Mouse (Mus musculus) midbrain, embryonic 16.5 days (tissue): Measurements from ENCODE around the gene Myo15. TPM values are rescaled to one million over a fixed set of nuclear protein-coding genes. Genes with fewer than 3 reads are reported as not detected.

Experiments
- ATAC-seq: fragments of 200-750 bp; cut with Nextera tagmentation; 2 replicates; pipeline ENCODE4 v1.8.0; 2017; ENCODE audit warnings: moderate TSS enrichment
- H3K27ac ChIP-seq: fragments of 300-500 bp; sonication (generic); 2 replicates; pipeline ENCODE4 v1.5.1; 2014; ENCODE audit warnings: mild to moderate bottlenecking, low read length, mixed read lengths
- H3K27me3 ChIP-seq: fragments of 300-500 bp; sonication (generic); 2 replicates; pipeline ENCODE4 v1.6.1; 2014; ENCODE audit warnings: low read depth, low read length, mixed read lengths; ENCODE audit not compliant: control insufficient read depth, insufficient read depth
- H3K36me3 ChIP-seq: fragments of 300-500 bp; sonication (generic); 2 replicates; pipeline ENCODE4 v1.6.1; 2014; ENCODE audit warnings: mild to moderate bottlenecking, low read length, moderate library complexity, mixed read lengths; ENCODE audit not compliant: control insufficient read depth, insufficient read depth
- H3K4me1 ChIP-seq: fragments of 300-500 bp; sonication (generic); 2 replicates; pipeline ENCODE4 v1.6.1; 2014; ENCODE audit warnings: mild to moderate bottlenecking, low read length, mixed read lengths; ENCODE audit not compliant: control insufficient read depth, insufficient read depth
- H3K4me2 ChIP-seq: fragments of 300-500 bp; sonication (generic); 2 replicates; pipeline ENCODE4 v1.6.1; 2014; ENCODE audit warnings: mild to moderate bottlenecking, low read length, mixed read lengths
- H3K4me3 ChIP-seq: fragments of 300-500 bp; sonication (generic); 2 replicates; pipeline ENCODE4 v1.5.1; 2014; ENCODE audit warnings: low read depth, mild to moderate bottlenecking, low read length, moderate library complexity, mixed read lengths
- H3K9ac ChIP-seq: fragments of 300-500 bp; sonication (generic); 2 replicates; pipeline ENCODE4 v1.6.1; 2014; ENCODE audit warnings: low read depth, low read length, mixed read lengths
- H3K9me3 ChIP-seq: fragments of 300-500 bp; sonication (generic); replicated peaks from 2 replicates; pipeline ENCODE4 v1.6.1; 2014; ENCODE audit warnings: mild to moderate bottlenecking, low read length, mixed read lengths; ENCODE audit not compliant: control insufficient read depth, poor library complexity, severe bottlenecking
- WGBS: fragments of 180-500 bp; shearing (Covaris S2); extraction: QIAGEN DNeasy Blood & Tissue Kit; methylation state at CpG from one replicate; pipeline ENCODE4 v1.1.7; 2014; 5-methylcytosine and 5-hydroxymethylcytosine counted together
- polyA plus RNA-seq: library from polyadenylated mRNA; unstranded; fragments of >200 nt; fragmentation: Nextera tagmentation; extraction: Ambion mirVana; gene quantifications from 2 replicates; pipeline ENCODE4 v1.2.1, GENCODE M21; 2015

The Myo15 gene
- polyA plus RNA-seq, 1 experiment from 2014 or later: 0.08 TPM

- WGBS: 54% methylated on average over 7 of the region's 7 CpGs
- H3K36me3 ChIP-seq: peaks cover 35% of the 10 kb centered on the region
- H3K4me3 ChIP-seq: no peak overlapping the region
- no peaks in the 10 kb centered on the region for H3K4me1 ChIP-seq
- no peak overlapping the region for H3K4me2 ChIP-seq
- no peak for ATAC-seq
- no peaks in the 10 kb centered on the region for H3K27me3 ChIP-seq
- H3K9ac ChIP-seq: no peak overlapping the region
- H3K9me3 ChIP-seq: no peaks in the 10 kb centered on the region
- no peak overlapping the region for H3K27ac ChIP-seq
Observed at GRCm38 (mm10) chr11:60440176-60440575, 29.0 kb upstream of the Myo15 start.

- Histone ChIP-seq H3K27me3 (no peaks in the 10 kb centered on the region), H3K4me3 (no peak overlapping the region), H3K9ac (no peak overlapping the region), H3K27ac (no peak overlapping the region), H3K4me2 (no peak overlapping the region), H3K36me3 (peaks cover 26% of the 10 kb centered on the region), H3K9me3 (no peaks in the 10 kb centered on the region), H3K4me1 (no peaks in the 10 kb centered on the region)
- no peak for ATAC-seq
- WGBS: 91% methylated on average over 6 of the region's 6 CpGs
Observed at GRCm38 (mm10) chr11:60442896-60443295, 26.2 kb upstream of the Myo15 start.

GRCm38 (mm10) chr11:60444007-60444406, 25.1 kb upstream of the Myo15 start:
- Histone ChIP-seq H3K9me3 (no peaks in the 10 kb centered on the region), H3K9ac (no peak overlapping the region), H3K4me1 (no peaks in the 10 kb centered on the region), H3K27ac (no peak overlapping the region), H3K36me3 (peaks cover 24% of the 10 kb centered on the region), H3K4me3 (no peak overlapping the region), H3K4me2 (no peak overlapping the region), H3K27me3 (no peaks in the 10 kb centered on the region)
- no peak for ATAC-seq
- WGBS: 82% methylated on average over 4 of the region's 4 CpGs

DNA sequence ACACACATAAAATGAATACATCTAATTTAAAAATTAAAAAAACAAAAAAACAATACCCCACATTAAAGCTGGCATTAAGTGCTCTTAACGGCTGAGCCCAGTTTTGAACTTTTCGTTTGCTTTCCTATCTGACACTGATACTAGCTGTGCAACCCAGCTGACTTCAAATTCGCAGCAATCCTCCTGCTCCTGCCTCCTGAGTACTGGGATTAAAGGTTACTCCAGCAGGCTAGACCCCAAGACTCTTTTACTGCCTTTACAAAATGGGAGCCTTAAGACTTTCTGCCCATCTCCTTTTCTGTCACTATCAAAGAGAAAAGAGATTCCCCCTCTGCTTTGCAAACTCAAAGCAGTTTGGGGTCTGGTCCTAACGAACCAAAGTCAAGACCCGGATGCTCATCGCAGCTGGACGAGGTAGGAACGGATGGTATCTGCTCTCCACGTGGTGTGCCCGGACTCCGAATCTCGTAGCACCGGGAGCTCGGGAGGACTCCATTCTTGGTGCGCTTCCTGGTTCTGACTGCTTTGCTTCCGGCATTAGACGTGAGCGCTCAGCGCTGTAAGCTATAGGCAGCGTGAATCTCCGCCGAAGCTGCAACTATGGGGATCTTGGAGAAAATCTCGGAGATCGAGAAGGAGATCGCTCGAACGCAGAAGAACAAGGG, 14.9 kb upstream of the Myo15 start, which contains the start of gene Drg2:
Gene Drg2 (plus strand): TSS at position 512 of the 665 bp plus-strand sequence.
- H3K27ac ChIP-seq: peak within 1 kb of the TSS; percentile 28; the same call in 1 of the 2 replicates
- H3K4me2 ChIP-seq: peak within 1 kb of the TSS; percentile 94
- H3K9ac ChIP-seq: peak within 1 kb of the TSS; percentile 60
- H3K4me3 ChIP-seq: peak within 1 kb of the TSS; percentile 57
- H3K36me3 ChIP-seq: peaks cover 5% of the 10 kb centered on the region; the same call in 1 of the 2 replicates
- H3K9me3 ChIP-seq: no peaks in the 10 kb centered on the region
- H3K4me1 ChIP-seq: peaks cover 10% of the 10 kb centered on the region
- WGBS: 4% methylated on average over 27 of the region's 27 CpGs
- ATAC-seq: peak; percentile 86
- H3K27me3 ChIP-seq: no peaks in the 10 kb centered on the region

DNA sequence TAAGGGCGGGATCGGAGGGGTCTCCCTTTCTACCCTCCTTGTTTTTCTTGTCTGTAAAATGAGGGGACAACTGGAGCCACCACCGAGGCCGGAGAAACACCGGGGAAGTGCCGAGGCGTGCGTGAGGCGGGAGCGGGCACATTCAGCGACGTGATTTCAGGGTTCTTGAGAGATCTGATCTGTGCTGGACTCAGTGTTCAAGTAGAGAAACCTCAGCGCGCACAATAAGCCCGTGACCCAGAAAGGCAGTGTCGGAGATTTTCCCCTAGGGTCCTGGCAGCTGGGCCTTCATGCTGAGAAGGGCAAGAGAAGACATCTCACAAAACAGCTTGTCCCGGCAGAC, 14.4 kb upstream of the Myo15 start:
- WGBS: under 1% methylated on average over 17 of the region's 17 CpGs

DNA sequence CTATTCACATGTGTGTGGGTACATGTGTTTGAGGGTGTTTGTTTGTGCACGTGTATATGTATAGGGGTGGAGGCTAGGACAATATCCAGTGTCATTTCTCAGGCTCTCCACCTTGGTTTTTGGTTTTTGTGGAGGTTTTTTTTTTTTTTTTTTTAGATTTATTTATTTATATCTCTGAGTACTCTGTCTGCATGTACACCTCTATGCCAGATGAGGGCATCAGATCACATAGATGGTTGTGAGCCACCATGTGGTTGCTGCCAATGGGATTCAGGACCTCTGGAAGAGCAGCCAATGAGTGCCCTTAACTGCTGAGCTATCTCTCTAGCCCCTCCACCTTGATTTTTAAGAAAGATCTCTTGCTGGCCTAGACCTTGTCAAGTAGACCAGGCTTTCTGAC, 11.2 kb upstream of the Myo15 start:
- no peak overlapping the region for H3K27ac ChIP-seq
- no peak for ATAC-seq
- no peak overlapping the region for H3K9ac ChIP-seq
- WGBS: 94% methylated on average over 1 of the region's 1 CpGs
- no peaks in the 10 kb centered on the region for H3K27me3 ChIP-seq
- H3K4me1 ChIP-seq: peaks cover 10% of the 10 kb centered on the region
- peaks cover 32% of the 10 kb centered on the region for H3K36me3 ChIP-seq
- H3K9me3 ChIP-seq: no peaks in the 10 kb centered on the region
- no peak overlapping the region for H3K4me3 ChIP-seq
- no peak overlapping the region for H3K4me2 ChIP-seq

More for the DNA sequence above, 14.4 kb upstream of the Myo15 start:
- Histone ChIP-seq H3K9me3 (no peaks in the 10 kb centered on the region), H3K4me3 (peak overlapping the region; percentile 57), H3K4me2 (peak overlapping the region; percentile 94), H3K27ac (peak overlapping the region; percentile 28; the same call in 1 of the 2 replicates), H3K9ac (peak overlapping the region; percentile 60), H3K36me3 (peaks cover 10% of the 10 kb centered on the region; the same call in 1 of the 2 replicates), H3K27me3 (no peaks in the 10 kb centered on the region), H3K4me1 (peaks cover 10% of the 10 kb centered on the region)
- ATAC-seq: peak; percentile 37

DNA sequence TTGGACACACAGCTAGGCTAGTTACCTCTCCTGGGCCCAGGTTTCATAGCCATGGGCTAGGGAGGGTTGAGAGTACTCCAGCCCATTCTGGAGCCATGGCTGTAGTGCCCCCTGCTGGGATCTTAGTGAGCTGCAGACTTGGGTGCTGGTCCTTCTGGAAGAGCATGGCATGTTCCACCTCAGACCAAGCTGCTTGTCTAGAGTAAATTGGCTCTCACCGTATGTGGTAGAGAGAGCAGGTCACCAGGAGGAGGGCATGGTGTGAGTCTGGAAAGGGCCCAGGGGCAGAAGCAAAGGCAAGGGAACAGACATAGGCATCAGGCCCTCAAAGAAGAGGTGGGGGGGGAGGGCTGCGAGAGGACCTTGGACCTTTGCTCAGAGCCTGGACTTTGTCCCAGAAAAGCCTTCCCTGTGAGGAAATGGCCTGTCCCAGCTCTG, 3.2 kb upstream of the Myo15 start:
- Histone ChIP-seq H3K27ac (no peak overlapping the region), H3K9ac (no peak overlapping the region), H3K9me3 (no peaks in the 10 kb centered on the region), H3K27me3 (no peaks in the 10 kb centered on the region), H3K4me2 (no peak overlapping the region), H3K4me1 (no peaks in the 10 kb centered on the region), H3K4me3 (no peak overlapping the region), H3K36me3 (peaks cover 66% of the 10 kb centered on the region)
- WGBS: 98% methylated on average over 2 of the region's 2 CpGs
- no peak for ATAC-seq

GRCm38 (mm10) chr11:60470743-60471142, 1.6 kb downstream of the Myo15 start:
- ATAC-seq: no peak
- Histone ChIP-seq H3K9ac (no peak overlapping the region), H3K9me3 (no peaks in the 10 kb centered on the region), H3K27ac (no peak overlapping the region), H3K27me3 (no peaks in the 10 kb centered on the region), H3K4me1 (no peaks in the 10 kb centered on the region), H3K4me3 (no peak overlapping the region), H3K36me3 (peaks cover 27% of the 10 kb centered on the region), H3K4me2 (no peak overlapping the region)
- WGBS: 84% methylated on average over 9 of the region's 9 CpGs

GRCm38 (mm10) chr11:60474534-60474933, 5.4 kb downstream of the Myo15 start:
- no peak for ATAC-seq
- Histone ChIP-seq H3K27ac (no peak overlapping the region), H3K9me3 (no peaks in the 10 kb centered on the region), H3K36me3 (no peaks in the 10 kb centered on the region), H3K4me1 (no peaks in the 10 kb centered on the region), H3K9ac (no peak overlapping the region), H3K27me3 (no peaks in the 10 kb centered on the region), H3K4me2 (no peak overlapping the region), H3K4me3 (no peak overlapping the region)
- WGBS: 76% methylated on average over 5 of the region's 5 CpGs
